Mouse (Mus musculus) brain, embryonic 14.5 days (tissue): ENCODE data around the gene Togaram1.

ENCODE experiments used
- CTCF ChIP-seq: fragments of 200-500 bp; IDR thresholded peaks from 2 replicates; pipeline ENCODE4 v1.5.1; 2012; ENCODE audit warnings: inconsistent platforms, mild to moderate bottlenecking, moderate library complexity, borderline replicate concordance; ENCODE audit not compliant: insufficient read depth, insufficient read length; ENCODE audit errors: extremely low read depth
- POLR2A ChIP-seq: fragments of 200-500 bp; IDR thresholded peaks from 2 replicates; pipeline ENCODE4 v1.6.1; 2012; ENCODE audit warnings: mild to moderate bottlenecking, inconsistent platforms, borderline replicate concordance; ENCODE audit not compliant: poor library complexity, insufficient read depth, insufficient read length, severe bottlenecking; ENCODE audit errors: extremely low read depth

- peak; percentile 86; the same call in 1 of the 2 replicates for TF ChIP-seq POLR2A
- TF ChIP-seq CTCF = no peak
Observed at GRCm38 (mm10) chr12:64965124-64966026, at the start of gene Togaram1, which contains the start of gene Klhl28.
